Mouse (Mus musculus): ENCODE measurements around the gene D130052B06Rik. TPM values are rescaled to one million over a fixed set of nuclear protein-coding genes. Genes with fewer than 3 reads are reported as not detected.

Gene D130052B06Rik
- polyA plus RNA-seq, 1 experiment from 2014 or later = not detected

Other genes starting within 250 kb of the D130052B06Rik start
- 8.3 and 11.1 TPM in 2 replicates for gene Ranbp17, start 85.6 kb upstream of the D130052B06Rik start, polyA plus RNA-seq (2014; fragmentation: Nextera tagmentation; extraction: Ambion mirVana)
- gene Gabrp, start 20.3 kb upstream of the D130052B06Rik start, polyA plus RNA-seq (2014; fragmentation: Nextera tagmentation; extraction: Ambion mirVana) = 0.21 TPM in 1 of 2 replicates, not detected in the other